Mouse (Mus musculus): Measurements from ENCODE around the gene AC129217.1. TPM values are rescaled to one million over a fixed set of nuclear protein-coding genes. Genes with fewer than 3 reads are reported as not detected.

AC129217.1 gene
- polyA plus RNA-seq, 1 experiment from 2014 or later, result not detected

DNA sequence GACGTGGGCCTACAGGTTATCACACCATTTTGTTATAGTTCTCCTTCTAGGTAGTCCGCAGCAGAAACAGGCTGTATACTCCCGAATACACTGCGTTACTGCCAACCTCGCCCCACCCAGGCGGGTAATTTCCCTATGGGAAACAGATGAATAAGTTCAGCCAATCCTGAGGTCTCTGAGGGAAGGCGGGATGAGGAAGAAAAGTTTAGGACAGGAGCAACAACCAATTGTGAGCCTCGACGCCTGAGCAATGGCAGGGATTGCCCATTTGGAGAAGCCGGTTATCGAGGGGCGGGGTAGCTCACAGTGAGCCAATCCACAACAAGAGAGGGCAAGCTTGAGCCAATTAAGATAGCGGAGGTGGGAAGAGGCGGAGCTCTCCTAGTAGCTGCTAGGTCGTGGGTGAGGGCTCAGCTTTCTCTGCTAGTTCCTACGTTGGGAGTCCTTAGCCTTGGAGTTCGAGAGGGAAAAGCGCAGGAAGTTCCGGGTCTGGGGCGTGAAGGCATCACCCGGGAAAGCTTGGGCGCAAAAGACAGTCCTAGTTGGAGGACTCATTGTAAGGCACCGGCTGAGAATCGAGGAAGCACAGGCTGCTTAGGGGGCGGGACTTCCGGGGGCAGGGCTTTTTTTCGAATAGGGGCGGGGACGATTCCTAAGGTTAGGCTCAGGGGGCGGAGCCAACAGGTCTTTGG, 27.3 kb upstream of the AC129217.1 start, which contains the start of gene Zbtb3:
Gene Zbtb3, plus strand, starts transcription at position 426 of the 692 bp plus-strand sequence.
- no peaks in the 10 kb centered on the region for H3K27me3 ChIP-seq (ENCODE audit: insufficient read depth, low read length)
- H3K9ac ChIP-seq, result peak within 1 kb of the TSS; percentile 55
- no peak for TF ChIP-seq CTCF (IDR thresholded peaks at IDR 0.05; ENCODE audit: low read depth)
- no peaks in the 10 kb centered on the region for H3K9me3 ChIP-seq (ENCODE audit: low read depth, low read length)
- 0 out of 2 replicates have a peak, but pooled peaks cover 3% of the 10 kb centered on the region for H3K4me1 ChIP-seq (ENCODE audit: insufficient read depth)
- H3K36me3 ChIP-seq (ENCODE audit: insufficient read depth), result peaks cover 29% of the 10 kb centered on the region
- WGBS, result under 1% methylated on average over 30 of the region's 30 CpGs
- ATAC-seq (ENCODE audit: insufficient read depth), result peak; percentile 97
- H3K27ac ChIP-seq (ENCODE audit: low read depth), result peak within 1 kb of the TSS; percentile 88
- peak within 1 kb of the TSS; percentile 85 for H3K4me2 ChIP-seq
- peak within 1 kb of the TSS; percentile 60 for H3K4me3 ChIP-seq (ENCODE audit: low read depth, low read length)
- peak; percentile 97 for DNase-seq

DNA sequence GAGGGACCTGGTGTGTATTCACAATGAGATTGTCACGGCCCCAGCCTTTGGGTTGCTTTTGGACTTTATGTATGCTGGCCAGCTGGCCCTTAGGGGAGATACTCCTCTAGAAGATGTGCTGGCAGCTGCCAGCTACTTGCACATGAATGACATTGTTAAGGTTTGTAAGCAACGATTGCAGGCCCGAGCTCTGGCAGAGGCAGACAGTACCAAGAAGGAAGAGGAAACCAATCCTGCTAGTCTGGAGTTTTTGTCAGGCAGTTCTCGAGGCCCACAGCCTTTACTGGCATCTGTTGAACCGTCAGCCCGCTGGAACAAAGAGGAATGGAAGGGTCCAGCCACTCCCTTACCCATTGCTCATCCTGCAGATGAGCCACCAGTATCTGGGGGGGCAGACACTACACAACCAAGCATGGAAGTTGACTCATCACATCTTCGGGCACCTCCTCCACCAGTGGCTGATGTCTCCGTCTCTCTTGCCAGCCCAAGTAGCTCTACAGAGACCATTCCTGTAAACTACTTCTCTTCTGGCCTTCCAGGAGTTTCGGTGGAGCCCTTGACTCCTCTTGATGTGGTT, 26.3 kb upstream of the AC129217.1 start:
- Histone ChIP-seq H3K27ac (ENCODE audit: low read depth) (peak overlapping the region; percentile 88; the same call in 1 of the 2 replicates), H3K27me3 (ENCODE audit: insufficient read depth, low read length) (no peaks in the 10 kb centered on the region), H3K9ac (0 out of 2 replicates have a peak overlapping the region, but pooled peaks have one; percentile 0), H3K9me3 (ENCODE audit: low read depth, low read length) (no peaks in the 10 kb centered on the region), H3K4me2 (peak overlapping the region; percentile 85), H3K36me3 (ENCODE audit: insufficient read depth) (peaks cover 38% of the 10 kb centered on the region), H3K4me3 (ENCODE audit: low read depth, low read length) (peak overlapping the region; percentile 60), H3K4me1 (ENCODE audit: insufficient read depth) (0 out of 2 replicates have a peak, but pooled peaks cover 3% of the 10 kb centered on the region)
- no peak for ATAC-seq (ENCODE audit: insufficient read depth)
- 90% methylated on average over 9 of the region's 9 CpGs for whole genome bisulfite sequencing
- no peak for DNase-seq
- TF ChIP-seq CTCF (IDR thresholded peaks at IDR 0.05; ENCODE audit: low read depth), result no peak

DNA sequence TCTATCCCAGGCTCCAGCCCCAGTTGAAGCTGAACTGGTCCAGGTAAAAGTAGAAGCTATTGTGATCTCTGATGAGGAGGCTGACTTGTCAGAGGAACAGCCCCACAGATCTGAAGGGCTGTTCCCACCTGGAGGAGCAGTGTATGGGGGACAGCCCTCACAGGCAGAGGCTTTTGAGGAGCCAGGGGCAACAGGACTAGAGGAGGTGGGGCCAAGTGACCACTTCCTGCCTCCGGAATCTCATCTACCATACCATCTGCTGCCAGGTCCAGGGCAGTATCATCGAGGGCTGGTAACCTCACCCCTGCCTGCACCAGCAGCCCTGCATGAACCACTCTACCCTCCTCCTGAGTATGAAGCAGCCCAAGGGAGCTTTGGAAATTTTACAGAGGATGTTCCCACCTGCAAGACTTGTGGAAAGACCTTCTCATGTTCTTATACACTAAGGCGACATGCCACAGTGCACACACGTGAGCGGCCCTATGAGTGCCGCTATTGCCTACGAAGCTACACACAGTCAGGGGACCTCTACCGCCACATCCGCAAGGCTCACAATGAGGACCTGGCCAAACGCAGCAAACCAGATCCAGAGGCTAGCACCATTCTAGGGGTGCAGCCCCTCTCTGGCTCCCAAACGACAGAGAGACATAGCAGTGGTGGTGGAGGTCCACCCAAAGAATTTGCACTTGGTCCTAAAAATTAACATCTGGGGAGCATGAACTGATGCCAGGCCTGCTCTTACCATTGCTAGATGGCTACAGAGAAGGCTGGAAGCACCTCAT, 25.5 kb upstream of the AC129217.1 start:
- WGBS, result 85% methylated on average over 11 of the region's 11 CpGs
- Histone ChIP-seq H3K9ac (no peak overlapping the region), H3K4me2 (no peak overlapping the region), H3K4me3 (ENCODE audit: low read depth, low read length) (no peak overlapping the region), H3K9me3 (ENCODE audit: low read depth, low read length) (no peaks in the 10 kb centered on the region), H3K27me3 (ENCODE audit: insufficient read depth, low read length) (no peaks in the 10 kb centered on the region), H3K36me3 (ENCODE audit: insufficient read depth) (peaks cover 46% of the 10 kb centered on the region), H3K4me1 (ENCODE audit: insufficient read depth) (0 out of 2 replicates have a peak, but pooled peaks cover 3% of the 10 kb centered on the region), H3K27ac (ENCODE audit: low read depth) (no peak overlapping the region)
- ATAC-seq (ENCODE audit: insufficient read depth), result no peak
- no peak for TF ChIP-seq CTCF (IDR thresholded peaks at IDR 0.05; ENCODE audit: low read depth)
- no peak for DNase-seq

DNA sequence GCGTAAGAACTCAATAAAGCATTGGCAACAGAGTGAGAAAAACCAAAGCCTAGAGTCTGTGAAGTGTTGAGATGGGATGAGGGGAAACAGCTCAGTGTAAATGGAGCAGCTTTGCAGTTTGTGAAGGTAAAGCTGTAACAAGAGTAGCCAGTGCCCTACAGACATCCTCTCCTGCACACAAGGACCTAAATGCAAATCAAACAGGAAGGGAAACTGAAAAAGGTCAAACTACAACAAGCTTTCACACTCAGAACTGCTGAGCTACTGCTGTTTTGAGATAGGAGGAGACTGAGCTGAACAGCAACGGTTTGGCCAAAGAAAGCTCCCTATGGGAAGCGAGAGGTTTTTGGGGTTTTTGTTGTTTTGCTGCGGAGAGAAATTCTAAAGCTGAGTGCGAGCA, 22.8 kb upstream of the AC129217.1 start:
- Histone ChIP-seq H3K9me3 (ENCODE audit: low read depth, low read length) (no peaks in the 10 kb centered on the region), H3K4me1 (ENCODE audit: insufficient read depth) (0 out of 2 replicates have a peak, but pooled peaks cover 3% of the 10 kb centered on the region), H3K27ac (ENCODE audit: low read depth) (no peak overlapping the region), H3K27me3 (ENCODE audit: insufficient read depth, low read length) (no peaks in the 10 kb centered on the region), H3K4me3 (ENCODE audit: low read depth, low read length) (no peak overlapping the region), H3K36me3 (ENCODE audit: insufficient read depth) (peaks cover 71% of the 10 kb centered on the region), H3K9ac (no peak overlapping the region), H3K4me2 (no peak overlapping the region)
- ATAC-seq (ENCODE audit: insufficient read depth) (no peak), DNase-seq (no peak)
- WGBS, result 91% methylated on average over 5 of the region's 5 CpGs
- no peak for TF ChIP-seq CTCF (IDR thresholded peaks at IDR 0.05; ENCODE audit: low read depth)

DNA sequence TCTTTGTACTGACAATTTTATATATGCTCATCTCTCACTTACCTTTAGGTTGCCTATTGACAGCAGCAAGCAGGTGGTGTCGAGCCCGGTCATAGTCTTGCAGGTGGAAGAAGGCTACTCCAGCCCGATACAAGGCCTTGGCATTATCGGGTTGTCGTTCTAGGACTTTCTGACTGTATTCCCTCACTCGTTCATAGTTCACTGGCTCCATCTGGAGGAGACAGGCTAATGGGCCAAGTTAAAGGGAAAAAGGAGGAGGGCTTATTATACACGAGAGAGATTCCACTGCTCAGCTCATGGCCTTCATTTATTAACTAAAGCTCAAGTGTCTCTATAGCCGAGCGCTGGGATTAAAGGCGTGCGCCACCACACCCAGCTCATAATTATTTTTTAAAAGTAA, 13.8 kb upstream of the AC129217.1 start:
- ATAC-seq (ENCODE audit: insufficient read depth) (no peak), DNase-seq (no peak)
- H3K4me3 ChIP-seq (ENCODE audit: low read depth, low read length), result no peak overlapping the region
- H3K27ac ChIP-seq (ENCODE audit: low read depth), result no peak overlapping the region
- WGBS, result 74% methylated on average over 11 of the region's 11 CpGs
- peaks cover 62% of the 10 kb centered on the region for H3K36me3 ChIP-seq (ENCODE audit: insufficient read depth)
- no peak; the same call in 1 of the 2 replicates for TF ChIP-seq CTCF (IDR thresholded peaks at IDR 0.05; ENCODE audit: low read depth)
- no peak overlapping the region for H3K4me2 ChIP-seq
- no peaks in the 10 kb centered on the region for H3K9me3 ChIP-seq (ENCODE audit: low read depth, low read length)
- peaks cover 11% of the 10 kb centered on the region for H3K4me1 ChIP-seq (ENCODE audit: insufficient read depth)
- H3K27me3 ChIP-seq (ENCODE audit: insufficient read depth, low read length), result no peaks in the 10 kb centered on the region
- H3K9ac ChIP-seq, result no peak overlapping the region

DNA sequence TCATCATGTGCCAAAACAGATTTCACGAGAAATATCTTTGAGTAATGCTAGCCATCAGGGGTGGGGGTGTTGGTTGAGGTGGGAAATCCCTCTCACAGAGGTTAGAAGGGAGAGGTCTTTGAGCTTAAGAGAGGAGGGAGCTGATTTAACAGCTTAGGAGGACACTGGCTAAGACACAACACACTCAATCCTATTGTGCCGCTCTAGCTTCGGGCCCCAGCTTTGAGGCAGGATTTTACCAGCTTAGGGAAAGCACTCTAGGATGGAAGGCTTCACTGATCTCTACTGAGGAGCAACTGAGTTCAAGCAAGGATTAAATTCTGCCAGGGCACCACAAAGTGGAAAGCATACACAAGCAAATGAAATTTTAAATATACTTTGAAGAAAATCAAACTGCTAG, 12.6 kb upstream of the AC129217.1 start:
- DNase-seq (no peak), ATAC-seq (ENCODE audit: insufficient read depth) (no peak)
- no peaks in the 10 kb centered on the region for H3K9me3 ChIP-seq (ENCODE audit: low read depth, low read length)
- peak overlapping the region; percentile 100 for H3K4me3 ChIP-seq (ENCODE audit: low read depth, low read length)
- peak overlapping the region; percentile 3 for H3K9ac ChIP-seq
- H3K27me3 ChIP-seq (ENCODE audit: insufficient read depth, low read length), result no peaks in the 10 kb centered on the region
- peaks cover 13% of the 10 kb centered on the region for H3K4me1 ChIP-seq (ENCODE audit: insufficient read depth)
- no peak for TF ChIP-seq CTCF (IDR thresholded peaks at IDR 0.05; ENCODE audit: low read depth)
- WGBS, result 71% methylated on average over 3 of the region's 3 CpGs
- H3K27ac ChIP-seq (ENCODE audit: low read depth), result no peak overlapping the region
- peak overlapping the region; percentile 80 for H3K4me2 ChIP-seq
- H3K36me3 ChIP-seq (ENCODE audit: insufficient read depth), result peaks cover 51% of the 10 kb centered on the region
